Mouse (Mus musculus): ENCODE results near the gene Emilin2. TPM values are rescaled to one million over a fixed set of nuclear protein-coding genes. Genes with fewer than 3 reads are reported as not detected.

Gene Emilin2
- total RNA-seq, 2 experiments from 2014 or later: 11.1 to 17.6 TPM

DNA sequence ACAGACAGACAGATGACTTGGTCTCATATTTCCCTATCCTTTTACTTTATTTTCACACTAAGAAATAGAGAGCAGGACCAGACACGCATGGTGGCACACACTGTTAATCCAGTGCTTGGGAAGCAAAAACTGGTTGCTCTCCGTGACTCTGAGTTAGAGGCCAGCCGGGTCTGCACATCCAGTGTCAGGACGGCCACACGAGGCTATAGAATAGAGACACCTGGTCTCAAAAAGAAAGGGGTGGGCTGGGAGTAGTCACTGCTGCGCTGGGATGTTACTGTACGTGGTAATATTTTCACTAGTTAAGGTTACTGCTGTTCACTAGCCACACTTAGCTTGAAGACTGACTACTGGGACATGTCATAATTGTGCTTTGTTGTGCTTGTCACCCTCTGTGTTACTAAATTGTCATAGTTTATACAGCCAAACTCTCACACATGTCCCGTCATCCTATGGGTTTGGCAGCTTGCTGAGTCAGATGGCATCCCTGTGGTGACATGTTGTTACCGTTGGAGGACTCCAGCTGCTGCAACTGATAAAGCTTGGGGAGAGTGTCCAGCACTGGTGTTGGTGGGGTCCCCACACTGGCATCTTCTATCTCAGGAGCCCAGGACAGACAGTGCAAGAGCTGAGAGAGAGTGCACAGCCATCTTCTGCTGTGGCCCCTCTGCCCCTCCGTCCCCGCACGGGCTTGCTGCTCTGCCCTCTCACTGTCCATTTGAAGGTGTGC is 76.4 kb downstream of the Emilin2 start:
- DNase-seq (ENCODE audit: low spot score in 2 of 2): no peak

DNA sequence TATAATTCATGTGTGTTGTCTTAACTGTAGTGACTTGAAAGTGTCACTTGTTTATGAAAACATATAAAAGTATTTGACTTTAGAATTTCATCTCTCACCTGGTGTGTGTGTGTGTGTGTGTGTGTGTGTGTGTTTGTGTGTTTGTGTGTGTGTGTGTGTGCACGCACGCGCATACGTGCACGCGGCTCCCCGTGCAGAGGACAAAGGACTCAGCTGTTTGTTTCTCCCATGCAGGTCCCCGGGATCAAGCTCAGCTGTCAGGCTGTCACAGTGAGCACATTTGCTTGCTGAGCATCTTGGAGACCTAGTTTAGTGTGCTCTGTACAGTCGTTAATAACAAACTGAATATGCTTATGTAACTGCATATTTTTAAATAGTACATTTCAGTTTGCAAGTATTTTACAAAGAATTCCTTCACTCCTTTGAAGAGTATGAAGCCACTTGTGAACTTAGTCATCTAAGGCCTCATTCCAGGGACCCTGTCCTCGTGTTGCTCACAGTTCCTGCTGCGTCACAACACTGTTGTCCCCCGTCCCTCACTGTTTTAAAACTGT is 77.7 kb downstream of the Emilin2 start:
- no peak for DNase-seq (ENCODE audit: low spot score in 2 of 2)

DNA sequence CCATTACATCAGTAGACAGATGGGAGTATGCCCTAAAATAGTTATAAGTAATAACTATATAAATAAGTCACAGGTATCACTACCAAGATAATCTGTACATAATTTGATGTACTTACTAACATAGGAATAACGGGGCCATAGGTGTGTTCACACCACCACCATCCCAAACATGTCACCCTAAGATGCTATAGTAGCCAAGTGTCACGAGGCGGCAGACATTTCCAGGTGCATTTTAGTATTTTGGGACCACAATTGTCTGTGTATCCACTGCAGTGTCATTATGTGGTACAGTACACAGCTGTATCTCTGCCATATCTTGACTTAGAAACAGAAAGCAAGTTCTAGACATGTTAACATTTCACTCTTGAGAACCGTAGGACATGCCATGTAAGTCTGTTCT is 78.6 kb downstream of the Emilin2 start:
- DNase-seq (ENCODE audit: low spot score in 2 of 2): no peak

DNA sequence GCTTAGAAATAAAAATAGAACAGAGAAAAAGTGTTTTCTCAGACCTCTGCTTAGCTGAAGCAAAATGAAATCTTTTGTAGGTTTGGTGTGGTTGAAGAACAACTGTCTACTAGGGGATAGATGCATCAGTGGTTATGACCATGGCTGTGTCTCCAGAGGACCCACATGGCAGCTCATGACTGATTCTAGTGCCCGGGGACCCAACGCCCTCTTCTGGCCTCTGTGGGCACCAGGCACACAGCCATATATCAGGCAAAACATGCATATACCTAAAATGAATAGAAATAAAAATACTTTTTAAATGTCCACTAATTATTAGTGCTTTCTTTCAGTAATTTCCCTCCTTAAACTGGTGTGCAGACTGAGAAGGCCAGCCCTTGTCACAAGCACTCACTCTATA is 79.8 kb downstream of the Emilin2 start:
- no peak for DNase-seq (ENCODE audit: low spot score in 2 of 2)

DNA sequence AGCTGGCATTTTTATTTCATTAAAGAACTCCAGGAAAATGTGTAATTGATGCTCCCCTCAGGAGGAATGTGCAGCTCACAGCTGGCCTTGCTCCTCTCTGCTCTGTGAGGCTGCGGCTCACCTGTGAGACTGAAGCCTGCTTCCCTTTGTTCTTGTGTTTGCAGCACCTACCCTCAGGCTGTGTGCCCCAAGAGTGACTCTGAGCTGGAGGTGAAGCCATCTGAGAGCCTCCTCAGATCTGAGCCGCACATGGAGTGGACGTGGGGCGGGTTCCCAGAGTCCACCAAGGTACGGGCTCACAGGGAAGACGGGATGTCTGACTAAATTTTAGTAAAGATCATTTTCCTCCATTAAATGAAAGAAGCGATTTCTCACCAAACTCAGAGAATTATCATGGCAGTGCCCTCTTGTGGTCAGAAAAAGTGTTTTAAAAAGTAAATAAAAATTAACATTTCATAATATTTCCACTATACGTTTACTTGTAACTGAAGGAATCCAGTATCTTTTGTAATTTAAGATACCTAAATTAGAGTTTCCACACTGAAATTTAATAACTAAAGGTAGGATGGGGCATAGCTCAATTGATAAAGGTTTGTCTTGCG is 81.6 kb downstream of the Emilin2 start:
- DNase-seq (ENCODE audit: low spot score in 2 of 2): no peak

DNA sequence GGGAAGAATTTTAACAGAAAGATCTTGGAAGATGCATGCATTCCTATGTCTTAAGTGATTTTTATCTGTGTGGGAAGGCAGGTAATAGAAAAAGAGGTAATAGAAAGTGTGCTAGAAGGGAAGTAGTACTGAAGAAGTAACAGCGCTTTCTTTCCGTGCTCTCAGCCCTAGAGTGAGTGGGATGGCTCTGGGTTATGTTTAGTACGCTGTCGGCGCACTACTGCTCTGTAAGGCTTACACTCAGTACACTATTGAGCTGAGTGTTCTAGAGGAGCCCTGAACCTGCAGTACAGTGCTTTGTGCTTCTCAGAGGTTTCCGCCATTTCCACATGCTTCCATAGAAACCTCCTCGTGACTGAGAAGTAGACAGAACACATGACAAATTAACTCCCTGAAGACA is 83.1 kb downstream of the Emilin2 start:
- no peak for DNase-seq (ENCODE audit: low spot score in 2 of 2)

DNA sequence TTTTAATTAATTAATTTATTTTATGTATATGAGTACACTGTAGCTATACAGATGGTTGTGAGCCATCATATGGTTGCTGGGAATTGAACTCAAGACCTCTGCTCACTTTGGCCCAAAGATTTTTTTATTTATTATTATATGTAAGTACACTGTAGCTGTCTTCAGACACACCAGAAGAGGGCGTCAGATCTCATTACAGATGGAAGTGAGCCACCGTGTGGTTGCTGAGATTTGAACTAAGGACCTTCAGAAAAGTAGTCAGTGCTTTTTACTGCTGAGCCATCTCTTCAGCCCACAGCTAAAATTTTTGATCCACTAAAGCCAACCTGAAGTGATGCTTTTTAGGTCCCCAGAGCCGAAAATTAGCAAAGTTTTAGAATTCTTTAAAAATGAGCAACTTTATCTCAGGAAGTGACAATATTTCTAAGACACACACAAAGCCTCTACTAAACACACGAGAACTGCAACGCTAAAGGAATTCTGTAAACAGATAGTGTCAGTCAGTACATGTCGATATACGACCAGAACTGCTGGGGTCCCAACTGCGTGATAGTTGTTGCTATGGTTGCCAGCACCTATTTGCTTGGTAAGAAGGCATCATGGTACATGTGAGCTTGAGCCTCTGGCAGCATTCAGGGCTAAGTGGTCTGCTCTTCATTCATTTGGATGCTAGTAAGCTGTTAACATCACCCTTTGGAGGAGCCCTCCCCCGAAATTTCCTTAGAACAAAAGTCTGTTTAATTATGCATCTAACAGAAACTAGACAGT is 84.5 kb downstream of the Emilin2 start:
- no peak for DNase-seq (ENCODE audit: low spot score in 2 of 2)

DNA sequence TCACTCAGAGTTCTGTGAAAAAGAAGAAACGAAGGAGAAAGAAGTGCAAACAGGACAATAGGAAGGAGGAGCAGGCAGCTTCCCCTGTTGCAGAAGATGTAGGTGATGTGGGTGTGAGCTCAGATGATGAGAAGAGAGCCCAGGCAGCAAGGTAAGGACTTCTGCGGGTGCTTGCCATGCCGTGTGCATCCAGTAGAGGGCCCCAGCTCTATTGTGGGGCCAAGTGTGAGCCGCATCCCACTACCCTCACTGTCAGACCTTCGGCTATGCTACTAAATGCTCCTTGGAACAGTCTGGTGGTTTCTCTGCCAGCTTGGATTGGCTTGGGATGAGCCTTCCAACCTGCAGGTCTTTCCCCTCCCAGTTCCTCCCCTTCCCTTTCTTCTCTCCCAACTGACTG is 86.7 kb downstream of the Emilin2 start:
- DNase-seq (ENCODE audit: low spot score in 2 of 2): no peak

DNA sequence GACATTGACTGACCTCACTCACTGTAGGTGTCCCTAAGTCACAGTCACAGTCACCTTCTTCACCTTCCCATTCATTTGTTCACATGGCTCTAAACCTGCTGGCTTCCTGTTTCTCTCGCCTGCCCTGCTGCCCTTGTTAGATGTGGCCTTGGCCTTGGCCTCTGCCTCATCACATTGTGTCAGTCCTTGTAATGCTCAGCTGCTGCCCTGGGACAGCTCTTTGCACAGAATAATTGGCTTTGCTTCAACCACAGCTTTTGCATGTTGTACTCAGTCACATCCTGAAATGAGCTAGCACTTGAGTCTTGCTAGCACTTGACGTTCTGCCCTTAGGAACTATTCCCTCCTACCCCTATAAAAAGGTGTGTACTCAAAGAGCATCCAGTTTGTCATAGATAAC is 87.3 kb downstream of the Emilin2 start:
- DNase-seq (ENCODE audit: low spot score in 2 of 2): no peak

DNA sequence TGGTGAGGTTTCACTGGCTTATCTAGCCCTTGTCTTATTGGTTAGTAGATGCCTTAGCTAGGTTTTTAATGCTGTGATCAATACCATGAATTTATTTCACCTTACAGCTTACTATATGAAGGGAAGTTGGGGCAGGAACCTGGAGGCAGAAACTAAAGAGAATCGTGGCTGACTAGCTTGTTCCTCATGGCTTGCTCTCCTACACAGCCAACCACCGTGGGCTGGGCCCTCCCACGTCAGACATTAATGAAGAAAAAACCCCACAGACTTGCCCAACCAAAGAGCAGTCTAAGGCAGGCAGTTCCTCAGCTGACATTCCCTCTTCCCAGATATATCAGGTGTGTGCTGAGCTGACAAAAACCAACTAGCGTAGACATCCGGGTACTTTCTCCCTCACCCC is 88.1 kb downstream of the Emilin2 start:
- no peak for DNase-seq (ENCODE audit: low spot score in 2 of 2)

DNA sequence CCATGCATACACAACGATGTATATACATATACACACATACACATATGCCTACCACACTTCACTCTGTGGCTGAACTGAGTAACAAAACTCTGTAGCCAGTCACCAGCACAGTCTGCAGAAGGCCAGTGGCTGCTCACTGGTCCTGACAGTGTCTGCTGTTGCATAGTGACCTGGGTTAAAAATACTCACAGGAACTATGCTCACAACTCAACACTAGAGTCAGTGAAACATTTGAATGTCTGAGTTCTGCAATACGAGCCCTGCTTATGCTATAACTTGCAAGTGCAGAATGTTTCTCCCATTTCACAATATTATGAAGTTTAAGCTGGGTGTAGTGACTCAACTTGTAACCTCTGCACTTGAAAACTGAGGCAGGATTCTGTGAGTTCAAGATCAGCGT is 90.4 kb downstream of the Emilin2 start:
- no peak for DNase-seq (ENCODE audit: low spot score in 2 of 2)

DNA sequence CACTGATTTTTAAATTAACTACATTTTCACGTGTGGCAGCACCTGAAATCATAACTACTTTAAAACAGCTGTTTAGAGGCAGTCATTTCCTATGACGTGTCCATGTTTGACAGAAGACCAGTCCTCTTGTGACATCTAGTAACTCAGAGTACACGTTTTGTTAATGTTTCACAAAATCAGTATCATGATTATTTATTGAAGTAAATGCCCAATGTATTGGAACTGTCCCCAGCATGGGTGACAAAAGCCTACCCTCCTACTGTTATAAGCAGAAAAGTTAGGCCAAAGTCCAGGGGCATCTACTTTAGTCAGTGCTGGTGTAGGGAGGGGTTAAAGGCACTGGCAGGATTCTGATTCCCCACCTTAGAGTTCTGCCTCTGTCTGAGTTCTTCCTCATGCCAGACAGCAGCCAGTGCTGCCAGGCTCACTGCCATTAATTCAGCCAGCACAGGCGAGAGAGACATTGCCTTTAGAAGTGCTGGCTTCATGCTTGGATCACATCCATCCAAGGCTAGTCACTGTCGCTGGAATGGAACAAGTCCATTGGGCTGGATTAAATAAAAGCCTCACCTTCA is 94.6 kb downstream of the Emilin2 start:
- no peak for DNase-seq (ENCODE audit: low spot score in 2 of 2)

DNA sequence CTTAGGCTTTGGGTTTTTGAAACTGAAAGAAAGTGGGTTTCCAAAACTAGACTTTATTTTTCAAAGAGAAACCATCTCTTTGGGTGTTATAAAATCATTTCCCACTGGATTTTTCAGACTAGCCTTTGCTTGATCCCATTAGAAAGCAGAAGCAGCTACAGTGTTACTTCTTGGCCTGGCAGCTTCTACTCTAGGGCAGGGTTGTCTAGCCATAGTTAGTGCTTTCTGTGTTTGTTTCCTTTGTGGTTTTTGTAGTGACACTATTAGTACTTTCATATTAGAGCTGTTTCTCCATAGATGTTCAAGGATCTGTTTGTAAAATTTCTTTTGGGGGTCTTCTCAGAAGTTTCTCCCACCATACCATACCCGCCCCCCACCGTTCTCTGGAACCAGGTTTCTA is 95.5 kb downstream of the Emilin2 start:
- DNase-seq (ENCODE audit: low spot score in 2 of 2): no peak

DNA sequence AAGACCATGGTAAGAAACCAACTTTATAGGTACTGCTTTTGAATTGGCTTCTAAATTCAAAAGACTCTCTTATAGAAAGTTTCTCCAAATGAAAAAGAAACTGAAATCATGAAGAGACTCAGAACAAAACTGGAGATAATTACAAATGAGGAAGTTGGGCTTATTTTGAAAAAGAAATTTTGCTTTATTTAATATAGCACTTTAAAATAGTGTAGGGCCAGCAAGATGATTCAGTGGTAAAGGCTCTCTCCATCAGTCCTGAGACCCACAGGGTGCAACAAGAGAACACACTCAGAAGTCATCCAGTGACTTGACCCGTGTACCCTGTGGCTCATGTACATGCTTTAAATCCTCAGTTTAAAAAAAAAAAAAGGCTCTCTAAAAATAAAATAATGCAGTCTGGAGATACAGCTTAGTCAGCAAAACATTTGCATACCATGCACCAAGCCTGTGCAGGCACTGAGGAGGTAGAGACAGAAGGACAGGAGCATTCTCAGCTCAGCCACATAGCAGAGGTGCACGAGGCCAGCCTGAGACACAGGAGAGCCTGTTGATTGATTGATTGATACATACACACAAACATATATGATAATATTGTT is 96.4 kb downstream of the Emilin2 start:
- no peak for DNase-seq (ENCODE audit: low spot score in 2 of 2)

DNA sequence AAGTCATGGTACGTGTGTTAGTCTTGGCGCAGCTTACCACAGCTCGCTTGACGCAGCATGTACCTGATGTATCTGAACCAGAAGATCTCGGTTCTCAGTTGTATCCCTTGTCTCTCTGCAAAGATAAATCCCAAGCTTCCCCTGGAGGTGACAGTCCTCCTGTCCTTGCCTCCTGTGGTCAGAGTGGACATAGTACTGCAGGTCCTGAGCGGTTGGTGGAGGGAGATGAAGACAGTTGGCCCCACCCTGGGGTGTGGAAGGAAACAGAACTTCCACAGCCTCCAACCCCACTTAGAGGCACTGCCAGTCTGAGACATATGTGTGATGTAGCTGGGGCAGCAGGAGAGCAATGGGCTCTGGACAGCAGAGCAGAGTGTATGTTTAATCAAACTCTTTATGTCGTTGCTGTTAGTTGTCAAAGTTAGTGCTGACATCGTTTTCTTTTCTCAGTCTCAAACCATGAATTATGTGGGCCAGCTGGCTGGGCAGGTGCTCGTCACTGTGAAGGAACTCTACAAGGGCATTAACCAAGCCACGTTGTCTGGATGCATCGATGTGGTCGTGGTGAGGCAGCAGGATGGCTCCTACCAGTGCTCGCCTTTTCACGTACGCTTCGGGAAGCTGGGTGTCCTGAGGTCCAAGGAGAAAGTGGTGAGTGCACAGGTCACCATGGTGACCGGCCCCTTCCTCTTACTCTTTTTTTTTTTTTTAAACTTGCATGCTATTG is 97.1 kb downstream of the Emilin2 start:
- DNase-seq (ENCODE audit: low spot score in 2 of 2): no peak

DNA sequence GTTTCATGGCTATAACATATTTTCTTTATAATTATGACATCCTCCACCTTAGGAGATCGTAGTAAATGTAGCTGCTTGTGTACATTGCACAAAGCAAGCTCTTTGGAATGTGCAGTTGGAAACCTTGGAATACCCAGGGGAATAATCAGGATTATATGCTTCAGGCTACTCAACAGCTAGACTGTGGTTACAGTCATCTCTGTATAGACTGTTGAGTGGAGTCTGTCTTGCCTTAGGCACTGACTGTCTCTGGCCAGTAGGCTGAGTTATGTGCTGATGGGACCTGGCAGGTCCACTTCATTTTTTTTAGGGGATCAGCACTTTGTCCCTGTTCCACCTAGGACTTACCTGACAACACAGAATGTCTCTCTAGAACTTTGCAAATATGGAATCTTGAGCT is 98.1 kb downstream of the Emilin2 start:
- no peak for DNase-seq (ENCODE audit: low spot score in 2 of 2)

DNA sequence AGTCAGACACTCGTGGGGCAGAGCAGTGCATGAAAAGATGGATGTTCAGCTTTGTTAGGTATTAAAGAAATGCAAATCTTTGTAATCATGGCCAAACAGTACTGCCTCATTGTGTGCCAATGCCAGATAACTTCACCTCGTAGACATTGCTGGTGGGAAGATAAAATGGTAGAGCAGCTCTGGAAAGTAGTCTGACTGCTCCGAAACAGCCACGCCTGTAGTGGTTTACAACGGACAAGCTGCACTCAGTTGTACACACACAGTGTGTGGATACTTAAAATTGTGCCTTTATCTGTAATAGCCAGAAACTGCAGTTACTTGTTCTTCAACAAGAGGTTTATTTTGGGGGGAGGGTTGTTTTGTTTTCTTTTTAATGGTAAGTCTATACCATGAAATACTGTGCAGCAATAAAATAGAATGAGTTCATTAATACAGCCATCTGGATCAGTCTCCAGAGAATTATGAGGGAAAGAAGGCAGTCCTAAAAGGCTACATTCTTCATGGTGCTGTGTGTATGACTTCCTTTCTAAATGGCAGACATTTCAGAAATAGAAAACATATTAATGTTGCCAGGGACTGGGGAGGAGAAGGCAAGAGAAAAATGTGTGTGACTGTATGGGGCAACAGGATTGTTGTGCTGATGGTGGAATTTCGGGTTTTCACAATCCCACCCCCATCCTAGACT is 99.7 kb downstream of the Emilin2 start:
- DNase-seq (ENCODE audit: low spot score in 2 of 2): no peak

DNA sequence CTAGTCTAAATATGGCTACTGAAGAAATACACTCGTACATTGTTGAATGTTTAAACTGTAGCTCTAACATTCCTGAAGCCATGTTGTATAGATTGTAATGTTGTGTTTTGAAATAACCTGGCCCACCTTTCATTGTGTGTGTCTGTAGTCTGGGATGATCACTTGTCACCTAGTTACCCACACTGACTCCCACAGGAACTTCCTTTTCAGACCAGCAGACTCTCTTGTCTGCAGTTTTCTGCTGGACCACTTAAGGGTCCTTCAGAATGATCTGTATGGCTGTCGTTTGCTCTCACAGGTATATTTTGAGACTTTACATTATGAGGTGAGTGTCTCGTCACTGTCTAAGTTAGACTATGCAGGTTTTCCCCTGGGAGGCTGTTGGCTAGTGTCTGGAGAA is 101.8 kb downstream of the Emilin2 start:
- no peak for DNase-seq (ENCODE audit: low spot score in 2 of 2)

DNA sequence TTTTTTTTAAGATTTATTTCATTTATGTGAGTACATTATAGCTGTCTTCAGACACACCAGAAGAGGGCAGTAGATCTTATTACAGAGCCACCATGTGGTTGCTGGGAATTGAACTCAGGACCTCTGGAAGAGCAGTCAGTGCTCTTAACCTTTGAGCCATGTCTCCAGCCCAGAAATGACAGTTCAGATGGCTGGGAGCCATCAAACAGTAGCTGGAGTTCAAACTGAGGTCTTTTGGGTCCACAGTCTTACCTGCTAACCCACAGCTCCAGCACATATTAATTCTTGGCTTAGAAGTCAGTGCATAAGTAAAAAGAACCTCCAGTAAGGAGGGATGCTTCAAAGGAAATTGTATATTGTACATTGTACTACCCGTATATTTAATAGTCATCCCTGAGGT is 102.9 kb downstream of the Emilin2 start:
- DNase-seq (ENCODE audit: low spot score in 2 of 2): no peak

DNA sequence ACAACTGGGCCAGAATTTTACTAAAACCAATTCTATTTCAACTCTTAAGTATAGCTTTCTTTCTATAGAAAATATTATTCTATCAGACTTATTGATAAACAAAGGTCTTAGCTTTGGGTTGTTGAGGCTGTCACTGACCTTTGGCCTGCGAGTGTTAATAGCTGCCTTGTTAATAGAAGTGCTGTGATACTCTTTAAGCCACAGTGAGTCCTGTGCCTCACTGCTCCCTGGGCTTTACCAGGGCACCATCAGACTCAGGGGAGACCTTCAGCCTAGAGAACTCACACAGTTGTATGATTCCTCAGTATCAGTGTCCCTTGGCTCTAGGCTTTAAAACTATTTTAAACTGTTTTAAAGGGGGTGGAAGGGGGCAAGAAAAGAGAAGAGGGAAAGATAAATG is 103.4 kb downstream of the Emilin2 start:
- DNase-seq (ENCODE audit: low spot score in 2 of 2): no peak
